Mouse (Mus musculus): Measurements from ENCODE around the gene Slc31a1. TPM values are rescaled to one million over a fixed set of nuclear protein-coding genes. Genes with fewer than 3 reads are reported as not detected.

The Slc31a1 gene
- polyA plus RNA-seq, 1 experiment from 2014 or later, result 44.2 TPM

- Histone ChIP-seq H3K27me3 (no peaks in the 10 kb centered on the region), H3K4me2 (no peak overlapping the region), H3K4me3 (no peak overlapping the region), H3K27ac (no peak overlapping the region), H3K9ac (no peak overlapping the region), H3K36me3 (no peaks in the 10 kb centered on the region), H3K9me3 (no peaks in the 10 kb centered on the region), H3K4me1 (replicated peaks) (no peaks in the 10 kb centered on the region)
- ATAC-seq (ENCODE audit: low FRiP score), result no peak
- 75% methylated on average over 4 of the region's 4 CpGs for WGBS
Observed at GRCm38 (mm10) chr4:62439793-62440192, 79.3 kb downstream of the Slc31a1 start.

- WGBS, result 79% methylated on average over 4 of the region's 4 CpGs
- no peak for ATAC-seq (ENCODE audit: low FRiP score)
Observed at GRCm38 (mm10) chr4:62440544-62440943, 80.0 kb downstream of the Slc31a1 start.

DNA sequence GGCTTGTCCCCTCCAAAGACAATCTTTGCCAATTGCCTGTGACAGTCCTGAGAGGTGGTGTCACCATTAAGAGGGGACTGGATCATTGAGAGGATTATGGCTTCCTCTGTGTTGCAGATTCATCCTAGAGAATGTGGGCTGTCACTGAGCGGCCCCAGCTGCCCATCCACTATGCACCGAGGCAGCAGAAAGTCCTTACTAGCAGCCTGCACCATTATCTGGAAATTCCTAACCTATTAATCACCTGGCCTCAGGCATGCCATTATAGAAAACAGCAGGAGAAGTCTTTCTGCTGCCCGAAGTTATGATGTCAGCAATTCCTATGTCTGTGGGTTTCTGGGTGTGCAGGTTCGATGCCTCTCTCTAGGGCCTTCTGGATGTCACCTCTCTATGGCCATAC, 80.5 kb downstream of the Slc31a1 start:
- no peak overlapping the region for H3K27ac ChIP-seq
- no peaks in the 10 kb centered on the region for H3K9me3 ChIP-seq
- no peak for ATAC-seq (ENCODE audit: low FRiP score)
- H3K4me2 ChIP-seq, result no peak overlapping the region
- H3K9ac ChIP-seq, result no peak overlapping the region
- H3K4me3 ChIP-seq, result no peak overlapping the region
- WGBS, result 73% methylated on average over 4 of the region's 4 CpGs
- no peaks in the 10 kb centered on the region for H3K36me3 ChIP-seq
- no peaks in the 10 kb centered on the region for H3K27me3 ChIP-seq
- no peaks in the 10 kb centered on the region for H3K4me1 ChIP-seq (replicated peaks)

More at GRCm38 (mm10) chr4:62440544-62440943, 80.0 kb downstream of the Slc31a1 start:
- Histone ChIP-seq H3K4me1 (replicated peaks) (no peaks in the 10 kb centered on the region), H3K9ac (no peak overlapping the region), H3K27ac (no peak overlapping the region), H3K9me3 (no peaks in the 10 kb centered on the region), H3K36me3 (no peaks in the 10 kb centered on the region), H3K4me2 (no peak overlapping the region), H3K27me3 (no peaks in the 10 kb centered on the region), H3K4me3 (no peak overlapping the region)

Other genes with a start within 250 kb of the Slc31a1 start
- not detected in 2 replicates for gene Mup21, start 209.9 kb upstream of the Slc31a1 start, polyA plus RNA-seq (2015; fragmentation: Nextera tagmentation; extraction: Ambion mirVana)
- gene Zfp37, start 129.7 kb upstream of the Slc31a1 start, polyA plus RNA-seq (2015; fragmentation: Nextera tagmentation; extraction: Ambion mirVana), result 25.3 and 29.5 TPM in 2 replicates
- 15.2 and 15.3 TPM in 2 replicates for gene Slc31a2, start 98.2 kb upstream of the Slc31a1 start, polyA plus RNA-seq (2015; fragmentation: Nextera tagmentation; extraction: Ambion mirVana)
- gene Fkbp15, start 179 bp upstream of the Slc31a1 start, polyA plus RNA-seq (2015; fragmentation: Nextera tagmentation; extraction: Ambion mirVana), result 22.9 and 25.4 TPM in 2 replicates
- gene Cdc26, start 47.9 kb downstream of the Slc31a1 start, polyA plus RNA-seq (2015; fragmentation: Nextera tagmentation; extraction: Ambion mirVana), result 95.8 and 102 TPM in 2 replicates
- gene Prpf4, start 48.1 kb downstream of the Slc31a1 start, polyA plus RNA-seq (2015; fragmentation: Nextera tagmentation; extraction: Ambion mirVana), result 17.0 and 17.8 TPM in 2 replicates
- gene Rnf183, start 74.5 kb downstream of the Slc31a1 start, polyA plus RNA-seq (2015; fragmentation: Nextera tagmentation; extraction: Ambion mirVana), result not detected in 2 replicates
- 8.8 and 9.0 TPM in 2 replicates for gene Wdr31, start 110.2 kb downstream of the Slc31a1 start, polyA plus RNA-seq (2015; fragmentation: Nextera tagmentation; extraction: Ambion mirVana)
- 0.43 and 0.95 TPM in 2 replicates for gene Bspry, start 119.3 kb downstream of the Slc31a1 start, polyA plus RNA-seq (2015; fragmentation: Nextera tagmentation; extraction: Ambion mirVana)
- gene Hdhd3, start 142.7 kb downstream of the Slc31a1 start, polyA plus RNA-seq (2015; fragmentation: Nextera tagmentation; extraction: Ambion mirVana), result 13.3 and 15.5 TPM in 2 replicates
- 64.2 and 66.1 TPM in 2 replicates for gene Alad, start 159.2 kb downstream of the Slc31a1 start, polyA plus RNA-seq (2015; fragmentation: Nextera tagmentation; extraction: Ambion mirVana)
- gene Pole3, start 164.3 kb downstream of the Slc31a1 start, polyA plus RNA-seq (2015; fragmentation: Nextera tagmentation; extraction: Ambion mirVana), result 68.2 and 70.3 TPM in 2 replicates
- gene 4933430I17Rik, start 164.6 kb downstream of the Slc31a1 start, polyA plus RNA-seq (2015; fragmentation: Nextera tagmentation; extraction: Ambion mirVana), result 0.55 and 0.82 TPM in 2 replicates
- gene Rgs3, start 199.1 kb downstream of the Slc31a1 start, polyA plus RNA-seq (2015; fragmentation: Nextera tagmentation; extraction: Ambion mirVana), result 65.3 and 71.0 TPM in 2 replicates

Measured in hindbrain, embryonic 13.5 days (tissue).